ENCODE assay signal across 8 mouse cellular contexts in the genomic region with DNA sequence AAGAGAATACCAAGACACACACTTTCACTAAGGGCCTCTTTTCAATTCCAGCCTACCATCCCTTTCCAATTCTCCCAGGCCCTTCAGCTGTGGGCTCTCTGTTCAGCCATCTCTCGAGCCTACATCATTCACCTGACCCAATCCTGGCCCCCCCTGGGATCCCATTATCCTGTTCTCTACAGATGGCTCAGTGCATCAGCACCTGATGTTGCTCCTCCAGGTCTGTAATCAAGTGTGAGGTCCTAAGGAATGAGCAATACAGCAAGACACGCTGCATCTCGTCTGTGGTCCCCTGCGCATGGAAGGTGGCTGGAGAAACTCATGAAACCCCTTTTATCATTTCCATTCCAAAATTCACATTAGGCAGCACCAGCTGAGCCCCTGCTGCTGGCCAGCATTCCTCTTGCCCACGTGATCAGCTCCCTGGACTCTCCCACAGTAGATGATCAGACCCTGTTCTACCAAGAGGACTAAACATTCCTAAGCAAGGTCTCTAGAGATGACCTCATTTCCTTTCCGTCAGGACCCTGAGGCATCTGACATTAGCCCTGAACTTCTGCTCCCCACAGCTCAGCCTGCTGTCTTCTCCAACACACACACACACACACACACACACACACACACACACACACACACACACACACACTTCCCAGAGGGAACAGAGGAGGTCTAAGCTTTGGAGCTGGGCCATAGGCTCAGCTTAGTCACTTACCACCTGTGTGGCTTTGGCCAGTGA.
A peak's percentile ranks its signal among the peaks of the same experiment; 100 is the strongest.
DNase-seq lines count a peak whose midpoint lies in the region; ATAC-seq lines count a peak whose summit lies in the region.

No protein-coding gene starts in this region.

- H3K27ac ChIP-seq in intestine, embryonic 16.5 days (ENCODE audit: low read length): 0 out of 2 replicates have a peak overlapping the region, but pooled peaks have one; percentile 6
- no peak overlapping the region for H3K27ac ChIP-seq in intestine, embryonic 15.5 days
- H3K27ac ChIP-seq in neural tube, embryonic 13.5 days (replicated peaks): no peak overlapping the region

- DNase-seq in gastrocnemius, postnatal 25 days: peak; percentile 16
- peak; percentile 14 to 19 for DNase-seq in kidney, adult 8-10 months
- no peak for DNase-seq in right cerebral cortex, postnatal 4 days
- no peak for DNase-seq in thymus, postnatal 4 days

- no peak overlapping the region for H3K4me2 ChIP-seq in intestine, embryonic 16.5 days (ENCODE audit: low read depth, low read length)
- no peak overlapping the region for H3K4me2 ChIP-seq in intestine, embryonic 15.5 days (replicated peaks)
- no peak overlapping the region for H3K4me2 ChIP-seq in neural tube, embryonic 13.5 days

- H3K4me3 ChIP-seq in intestine, embryonic 16.5 days (ENCODE audit: low read length): no peak overlapping the region
- no peak overlapping the region for H3K4me3 ChIP-seq in intestine, embryonic 15.5 days (replicated peaks)
- H3K4me3 ChIP-seq in neural tube, embryonic 13.5 days: no peak overlapping the region

- no peak; the same call in 1 of the 2 replicates for ATAC-seq in intestine, embryonic 16.5 days
- ATAC-seq in intestine, embryonic 15.5 days: no peak
- peak; percentile 61 for ATAC-seq in neural tube, embryonic 13.5 days (ENCODE audit: low read depth)
- ATAC-seq in frontal cortex, adult (ENCODE audit: low TSS enrichment): no peak

- H3K36me3 ChIP-seq in intestine, embryonic 16.5 days (ENCODE audit: control insufficient read depth, insufficient read depth, low read length): no peaks in the 10 kb centered on the region
- no peaks in the 10 kb centered on the region for H3K36me3 ChIP-seq in intestine, embryonic 15.5 days
- no peaks in the 10 kb centered on the region for H3K36me3 ChIP-seq in neural tube, embryonic 13.5 days

- H3K27me3 ChIP-seq in intestine, embryonic 16.5 days (replicated peaks; ENCODE audit: control insufficient read depth, insufficient read depth, low read length): no peaks in the 10 kb centered on the region
- no peaks in the 10 kb centered on the region for H3K27me3 ChIP-seq in intestine, embryonic 15.5 days (replicated peaks)
- no peaks in the 10 kb centered on the region for H3K27me3 ChIP-seq in neural tube, embryonic 13.5 days

- no peaks in the 10 kb centered on the region for H3K9me3 ChIP-seq in intestine, embryonic 16.5 days (ENCODE audit: control insufficient read depth, low read length)
- no peaks in the 10 kb centered on the region for H3K9me3 ChIP-seq in intestine, embryonic 15.5 days
- no peaks in the 10 kb centered on the region for H3K9me3 ChIP-seq in neural tube, embryonic 13.5 days

- WGBS in intestine, embryonic 16.5 days: 53% methylated on average over 6 of the region's 6 CpGs
- WGBS in intestine, embryonic 15.5 days: 55% methylated on average over 6 of the region's 6 CpGs
- WGBS in neural tube, embryonic 13.5 days: 38% methylated on average over 6 of the region's 6 CpGs

- H3K9ac ChIP-seq in intestine, embryonic 16.5 days (ENCODE audit: low read depth, low read length): no peak overlapping the region
- no peak overlapping the region for H3K9ac ChIP-seq in intestine, embryonic 15.5 days
- H3K9ac ChIP-seq in neural tube, embryonic 13.5 days: no peak overlapping the region

- 0 out of 2 replicates have a peak, but pooled peaks cover 11% of the 10 kb centered on the region for H3K4me1 ChIP-seq in intestine, embryonic 16.5 days (ENCODE audit: control insufficient read depth, insufficient read depth, low read length)
- H3K4me1 ChIP-seq in intestine, embryonic 15.5 days (replicated peaks): peaks cover 11% of the 10 kb centered on the region; the same call in 1 of the 2 replicates
- H3K4me1 ChIP-seq in neural tube, embryonic 13.5 days (replicated peaks): peaks cover 10% of the 10 kb centered on the region

Comparison
In these comparisons a context has a peak if more than half of its experiments do, and no peak if none do; other contexts are left out.
1. DNase-seq: peak in gastrocnemius, postnatal 25 days (single experiment) and kidney, adult 8-10 months (2 of 2); none in right cerebral cortex, postnatal 4 days (single experiment) and thymus, postnatal 4 days (single experiment).